Mouse (Mus musculus) CD8-positive naive resting alpha-beta T cell, adult 2 months (primary cell): ENCODE data around the gene Cited2.

Source experiments
- DNase-seq, 2 experiments: peaks; one replicate each; pipeline ENCODE4 v3.0.0; 2022; ENCODE audit warnings: low read depth in 2 of 2, low spot score in 2 of 2

The Cited2 gene

DNA sequence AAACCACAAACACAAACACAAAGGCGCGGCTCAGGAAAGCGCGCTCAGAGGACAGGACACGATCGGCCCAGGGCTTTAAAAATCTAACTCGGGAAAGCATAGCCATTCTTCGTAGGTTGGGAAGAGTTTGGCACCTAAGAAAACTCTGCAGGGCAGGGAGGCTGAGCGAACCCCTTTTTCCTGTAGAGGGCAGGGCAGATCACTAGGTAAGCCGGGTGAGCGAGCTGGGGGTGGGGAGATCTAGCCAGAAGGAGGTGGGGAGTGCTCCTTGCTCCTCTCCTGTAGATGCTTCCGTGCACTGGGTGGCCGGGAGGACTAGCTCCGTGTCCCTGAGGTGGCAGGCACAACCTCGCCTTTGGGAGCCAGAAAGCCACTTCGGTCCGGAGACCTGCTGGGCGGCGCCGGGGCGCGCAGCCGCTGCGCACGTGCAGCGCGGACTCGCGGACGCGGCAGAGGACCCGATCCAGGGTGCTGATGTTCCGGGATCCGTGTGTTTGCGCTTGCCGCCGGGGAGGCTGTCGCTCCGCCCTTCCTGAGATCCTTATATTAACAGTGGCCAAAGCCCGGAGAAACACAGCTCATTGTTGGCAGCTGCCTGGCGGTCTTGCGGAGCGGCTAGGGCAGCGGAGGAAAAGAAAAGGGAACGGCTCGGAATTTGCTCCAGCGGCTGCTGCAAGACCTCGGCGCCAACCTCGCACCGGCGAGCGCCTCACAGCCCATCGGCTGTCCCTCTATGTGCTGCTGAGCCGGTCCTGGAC lies at the start of gene Cited2:
TSS of gene Cited2 (plus strand) at position 566 of the 758 bp plus-strand sequence.
- peak; percentile 95 to 98 for DNase-seq

DNA sequence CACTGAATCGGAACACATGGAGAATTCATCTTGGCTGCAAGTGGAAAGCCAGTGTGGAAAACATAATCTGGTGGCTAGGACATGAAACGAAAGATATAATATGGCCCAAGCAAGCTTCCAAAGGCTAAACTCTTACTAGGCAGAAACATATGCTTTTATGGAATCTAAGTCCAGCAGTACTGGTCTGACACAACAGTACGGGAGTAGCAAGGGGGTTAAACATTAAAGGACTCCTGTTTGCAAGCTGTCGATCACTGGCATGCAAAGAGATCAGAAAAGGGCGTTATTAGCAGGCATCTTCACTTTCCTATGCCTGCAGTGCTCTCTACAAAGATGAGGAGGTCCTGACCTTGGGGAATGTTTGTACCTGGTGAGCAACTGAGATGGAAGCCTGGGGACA lies 48.6 kb upstream of the Cited2 start:
- no peak for DNase-seq

GRCm38 (mm10) chr10:17674869-17675268 lies 48.1 kb upstream of the Cited2 start:
- no peak for DNase-seq

GRCm38 (mm10) chr10:17676464-17676863 lies 46.6 kb upstream of the Cited2 start:
- no peak for DNase-seq

DNA sequence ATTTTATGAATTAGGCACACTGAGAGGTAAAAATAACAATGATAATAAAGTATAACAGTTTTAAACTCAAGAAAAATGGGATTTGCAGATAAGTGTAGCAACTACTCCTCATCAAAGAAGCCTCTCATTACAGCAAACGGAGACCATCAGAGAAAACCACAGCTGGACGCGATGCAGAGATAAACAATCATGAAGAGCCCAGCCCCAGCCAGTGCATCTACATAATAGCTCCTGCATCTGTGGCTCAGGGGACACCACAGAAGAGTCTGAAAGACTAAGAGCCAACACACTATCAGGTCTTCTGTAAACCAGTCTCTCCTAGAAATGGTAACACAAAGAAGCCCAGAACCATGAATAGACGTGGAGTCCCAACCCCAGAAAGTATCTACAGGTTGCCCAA lies 45.7 kb upstream of the Cited2 start:
- no peak for DNase-seq

GRCm38 (mm10) chr10:17680432-17681382 lies 42.3 kb upstream of the Cited2 start:
- DNase-seq, result no peak

DNA sequence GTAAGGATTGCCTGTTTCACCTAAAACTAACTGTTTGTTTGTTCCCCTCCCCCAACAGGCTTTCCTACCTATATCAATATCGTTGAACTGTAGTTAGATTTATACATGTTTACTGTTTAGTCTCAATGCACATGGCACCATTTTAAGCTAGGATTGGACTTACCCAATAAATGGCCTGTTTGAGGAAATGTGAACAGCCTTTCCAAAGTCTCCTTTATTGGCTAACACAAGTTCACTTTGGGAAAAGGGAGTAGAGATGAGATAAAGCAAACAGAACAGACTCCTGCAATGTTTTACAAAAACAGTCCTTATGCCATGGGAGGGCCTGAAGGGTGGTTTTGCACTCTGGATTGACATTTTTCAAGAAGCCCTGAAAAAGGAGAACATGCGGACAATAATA lies 41.6 kb upstream of the Cited2 start:
- no peak for DNase-seq

- DNase-seq, result no peak
Observed at GRCm38 (mm10) chr10:17683852-17684428, 39.1 kb upstream of the Cited2 start.

GRCm38 (mm10) chr10:17689806-17690205 lies 33.2 kb upstream of the Cited2 start:
- no peak for DNase-seq

GRCm38 (mm10) chr10:17691709-17692108 lies 31.3 kb upstream of the Cited2 start:
- no peak for DNase-seq

DNA sequence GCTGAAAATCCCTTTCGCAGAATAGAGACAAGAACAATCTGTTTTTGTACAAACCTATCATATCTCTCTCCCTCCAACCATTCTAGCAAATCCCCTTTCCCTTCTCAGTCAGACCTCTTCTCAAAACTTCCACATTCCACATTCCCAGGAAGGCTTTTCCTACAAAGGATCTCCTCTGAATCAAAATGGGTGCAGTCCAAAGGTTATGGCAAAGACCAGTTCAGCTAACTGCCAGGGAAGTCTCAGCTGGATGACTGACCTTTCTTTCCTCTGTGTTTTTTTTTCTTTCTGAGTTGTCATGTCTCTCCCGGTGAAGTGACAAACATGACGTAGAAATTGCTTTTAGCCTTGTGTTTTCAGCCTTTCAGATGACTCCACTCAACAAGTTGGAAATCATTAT lies 27.2 kb upstream of the Cited2 start:
- no peak for DNase-seq

DNA sequence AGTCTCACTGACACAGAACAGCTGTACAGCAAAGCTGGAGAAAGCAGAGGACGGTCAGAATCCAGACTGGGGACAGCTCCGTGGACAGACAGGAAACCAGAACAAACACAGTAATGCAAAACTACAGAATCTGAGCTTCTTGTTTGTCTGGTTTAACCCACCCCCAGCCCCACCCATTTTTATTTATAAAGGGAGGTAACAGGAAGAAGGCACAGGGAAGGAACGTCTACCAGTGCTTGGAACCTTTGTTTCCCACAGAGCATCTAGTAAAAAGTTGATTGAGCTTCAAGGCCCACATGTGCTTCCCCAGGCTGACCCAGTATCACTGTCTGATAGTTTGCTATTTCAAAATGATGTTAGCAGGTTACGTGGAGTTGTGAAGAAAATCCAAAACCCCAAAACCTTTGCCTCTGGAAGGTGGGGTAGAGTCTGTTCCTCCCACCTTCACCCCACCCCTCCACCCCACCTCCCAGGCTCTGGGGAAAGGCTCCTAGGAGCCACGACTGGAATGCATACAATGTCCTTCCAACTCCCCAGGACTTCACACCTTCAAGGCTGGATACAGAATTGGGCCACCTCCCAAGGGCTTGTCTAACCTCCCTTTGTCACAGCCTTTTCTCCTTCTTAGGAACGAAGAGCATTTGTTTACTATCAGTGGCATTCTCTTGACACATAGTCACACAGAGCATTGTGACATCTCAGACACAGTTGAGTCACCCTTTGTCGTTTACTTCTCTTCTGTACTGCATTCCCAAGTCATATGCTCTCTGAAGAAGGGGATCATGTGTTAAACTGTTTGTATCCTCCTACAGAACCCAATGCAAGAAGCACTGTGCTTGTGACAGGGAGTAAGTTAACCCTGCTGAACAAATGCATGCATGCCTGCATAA lies 25.4 kb upstream of the Cited2 start:
- no peak for DNase-seq

DNA sequence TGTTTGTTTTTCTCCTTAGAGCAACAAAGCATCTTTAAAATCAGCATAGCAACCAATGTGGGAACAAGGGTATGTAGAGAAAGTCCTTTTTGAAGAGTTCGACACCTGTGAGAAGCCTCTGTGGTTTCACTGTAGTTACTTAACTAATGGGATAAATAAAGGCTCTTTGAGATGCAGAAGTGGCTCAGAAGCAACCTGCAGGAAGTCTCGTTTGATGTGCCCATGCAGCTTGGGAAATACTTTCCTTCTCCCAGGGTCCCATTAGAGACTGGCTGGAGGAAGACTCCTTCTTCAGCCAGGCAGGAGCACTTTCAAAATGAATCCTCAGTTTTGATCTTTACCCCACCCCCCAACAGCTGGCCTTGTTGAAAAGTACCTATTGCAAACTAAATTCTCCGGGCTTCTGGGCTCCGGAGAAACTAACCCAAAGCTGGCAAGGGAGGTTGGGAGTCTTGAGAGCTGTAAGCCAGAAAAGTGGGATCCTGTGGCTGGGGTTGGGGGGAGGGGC lies 17.5 kb upstream of the Cited2 start:
- no peak for DNase-seq

GRCm38 (mm10) chr10:17710753-17711152 lies 12.3 kb upstream of the Cited2 start:
- DNase-seq, result no peak

DNA sequence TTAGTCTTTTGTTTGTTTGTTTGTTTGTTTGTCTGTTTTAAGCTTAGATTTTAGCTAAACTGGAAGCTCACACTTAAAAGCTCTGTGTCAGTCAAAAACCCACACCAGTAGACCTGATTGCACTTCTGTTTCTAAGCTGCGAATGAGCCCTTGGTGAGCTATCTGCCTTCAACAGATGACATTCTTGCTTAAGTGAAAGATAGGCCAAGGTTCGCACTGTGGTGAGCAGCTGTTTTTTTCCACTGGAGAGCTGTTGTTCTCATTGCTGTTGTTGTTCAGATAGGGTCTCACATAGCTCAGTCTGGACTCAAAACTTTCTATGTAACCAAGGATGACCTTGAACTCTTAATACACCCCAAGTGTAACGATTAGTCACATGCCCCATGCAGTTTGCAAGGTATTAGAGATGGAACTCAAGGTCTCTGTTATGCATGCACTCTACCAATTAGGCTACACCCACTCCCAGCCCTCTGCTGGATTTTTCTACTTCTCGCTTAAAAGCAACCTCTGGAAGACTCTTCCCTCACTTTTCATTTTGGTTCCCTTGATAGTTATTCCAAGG lies 3.9 kb upstream of the Cited2 start:
- no peak for DNase-seq

DNA sequence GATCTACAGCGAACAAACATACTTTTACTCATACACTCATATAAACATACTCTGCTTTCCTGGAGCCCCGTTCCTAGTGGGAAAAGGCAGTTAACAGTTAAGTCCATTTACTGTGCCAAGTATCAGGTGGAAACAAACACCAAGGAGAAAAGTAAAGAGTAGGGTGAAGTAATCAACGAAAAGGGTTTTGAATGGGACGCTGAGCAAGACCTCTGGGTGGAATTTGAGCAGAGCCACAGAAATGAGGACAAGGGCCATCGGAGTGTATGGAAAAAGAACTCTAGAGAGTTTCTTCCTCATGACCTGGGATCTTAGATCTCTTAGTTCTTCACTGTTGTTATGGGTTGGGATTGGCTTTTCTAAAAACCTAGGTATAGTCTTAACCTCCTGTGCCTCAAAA lies 3.4 kb upstream of the Cited2 start:
- DNase-seq, result no peak

DNA sequence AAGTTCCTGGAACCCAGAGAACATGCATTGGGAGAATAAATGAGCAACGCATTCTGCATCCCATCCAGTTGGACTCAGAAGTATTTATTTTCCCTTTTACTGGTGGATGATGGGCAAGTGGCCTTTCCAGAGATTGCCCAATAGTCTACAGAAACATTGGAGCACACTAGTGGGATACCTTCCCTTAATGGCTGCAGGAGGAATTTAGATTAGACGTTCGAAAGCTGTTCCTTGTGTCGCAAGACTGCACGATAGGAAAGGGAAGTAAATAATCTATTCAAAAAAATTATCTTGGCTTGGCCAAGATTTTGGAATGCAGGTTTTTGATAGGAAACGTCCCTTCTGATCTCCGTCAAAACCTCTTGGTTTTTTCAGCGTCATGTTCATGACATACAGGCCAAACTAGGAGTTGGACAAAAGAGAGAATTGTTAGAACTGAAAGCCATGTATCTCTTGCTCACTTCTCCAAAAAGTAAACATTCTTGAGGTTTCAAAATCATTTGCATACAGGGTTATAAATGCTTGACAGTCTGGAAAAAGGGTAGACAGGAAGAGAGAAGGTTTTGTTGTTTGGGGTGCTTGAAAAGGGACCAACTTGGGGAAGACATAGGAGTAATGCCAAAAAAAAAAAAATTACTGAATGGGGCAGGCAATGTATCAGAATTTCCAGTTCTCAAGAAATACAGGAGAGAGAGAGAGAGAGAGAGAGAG lies 2.0 kb upstream of the Cited2 start:
- no peak for DNase-seq

DNA sequence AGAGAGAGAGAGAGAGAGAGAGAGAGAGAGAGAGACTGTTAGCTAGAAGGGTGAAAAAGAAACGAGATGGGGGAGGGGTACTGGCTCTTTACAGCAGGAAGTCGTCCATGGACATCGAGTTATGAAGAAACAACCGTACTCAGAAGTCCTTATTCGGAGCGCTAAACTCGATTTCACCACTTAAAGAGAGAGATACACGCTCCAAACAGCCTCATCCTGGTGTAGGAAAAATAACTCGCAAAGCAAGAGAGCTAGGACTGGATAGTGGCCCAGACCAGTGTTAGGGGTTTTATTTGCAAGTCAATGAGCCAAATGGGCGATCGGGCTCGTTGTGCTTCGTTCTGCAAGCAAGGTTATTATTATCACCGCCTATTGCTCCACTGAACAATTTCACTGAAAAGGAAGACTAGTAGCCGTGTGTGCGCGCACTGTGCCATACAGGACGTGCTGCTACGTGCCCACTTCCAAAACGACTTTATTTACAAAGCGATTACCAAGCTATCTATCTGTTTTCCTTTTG lies 1.4 kb upstream of the Cited2 start:
- peak in 1 of 2 experiments; percentile 9 for DNase-seq

DNA sequence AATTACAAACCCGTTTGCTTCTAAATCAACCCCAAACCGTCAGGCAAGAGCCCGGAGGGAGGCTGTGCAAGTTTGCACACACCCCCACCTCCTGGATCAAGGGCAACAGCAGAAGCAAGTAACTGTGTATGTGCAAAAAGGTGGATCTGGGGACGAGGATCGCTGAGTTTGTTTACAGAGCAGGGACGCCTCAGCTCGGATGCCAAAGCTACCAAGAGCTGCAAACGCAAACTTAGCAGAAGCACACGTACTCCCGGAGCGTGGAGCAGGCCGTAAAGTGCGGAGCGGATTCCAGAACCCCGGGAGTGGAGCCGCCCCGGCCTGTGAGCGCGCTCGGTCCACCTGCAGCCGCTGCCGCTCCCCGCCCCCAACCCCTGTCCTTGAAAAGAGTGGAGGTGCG lies 860 bp upstream of the Cited2 start:
- DNase-seq, result peak; percentile 82 to 88
